Mouse (Mus musculus): Measurements from ENCODE around the gene Nkx1-2.

The Nkx1-2 gene

DNA sequence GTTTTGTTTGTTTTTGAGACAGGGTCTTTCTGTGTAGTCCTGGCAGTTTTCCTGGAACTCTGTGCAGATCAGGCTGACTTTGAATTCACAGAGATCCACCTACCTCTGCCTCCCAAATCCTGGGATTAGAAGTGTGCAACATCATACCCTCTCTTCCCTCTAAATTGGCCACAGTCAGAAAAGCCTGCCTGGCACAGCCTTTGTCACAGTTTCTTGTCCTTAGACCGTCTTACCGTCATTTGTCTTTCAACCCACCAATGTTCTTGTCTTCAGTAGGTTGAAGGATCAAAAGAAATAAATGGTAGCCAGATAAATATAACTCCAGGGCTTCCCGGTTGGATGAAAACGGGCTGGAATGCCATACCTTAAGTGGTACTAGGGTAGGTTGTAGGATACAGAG, 5.3 kb upstream of the Nkx1-2 start:
- no peak for DNase-seq (ENCODE audit: low spot score in 2 of 2)

DNA sequence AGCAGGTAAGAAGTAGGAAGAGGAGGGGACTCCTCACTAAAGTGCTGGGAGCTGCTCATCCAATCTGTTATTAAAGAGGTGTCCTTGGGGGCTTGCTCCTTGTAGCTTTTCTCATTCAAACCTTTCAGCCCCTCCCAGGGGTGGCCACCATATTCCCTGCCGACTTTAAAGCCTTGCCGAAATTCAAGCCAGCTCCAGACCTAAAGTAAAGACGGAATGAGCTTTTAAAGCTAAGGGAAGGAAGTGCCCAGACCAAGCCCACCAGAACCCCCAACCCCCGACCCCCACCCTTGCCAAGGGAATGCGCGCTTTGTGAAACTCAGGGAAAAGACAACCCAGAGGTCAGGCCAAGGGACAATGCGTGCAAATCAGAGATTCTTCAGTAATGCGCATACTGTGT, 1.5 kb upstream of the Nkx1-2 start:
- no peak for DNase-seq (ENCODE audit: low spot score in 2 of 2)

DNA sequence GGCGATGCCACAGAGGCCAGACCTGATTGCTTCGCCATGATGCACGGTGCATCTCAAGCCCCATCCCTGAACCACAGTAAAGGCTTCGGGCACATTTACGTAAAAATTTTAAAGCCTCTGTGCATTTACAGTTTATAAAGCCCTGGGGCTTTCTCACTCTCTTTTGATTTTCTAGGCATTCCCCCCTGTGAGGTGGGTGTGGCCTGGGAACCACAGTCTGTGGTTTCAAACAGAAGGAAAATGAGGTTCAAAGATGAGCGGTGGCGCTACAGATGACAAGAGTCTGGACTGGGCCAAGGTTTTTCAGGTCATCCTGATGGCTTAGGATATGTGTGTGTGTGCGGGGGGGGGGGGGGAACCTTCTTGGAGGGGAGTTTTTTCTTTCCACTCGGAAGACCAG, 589 bp upstream of the Nkx1-2 start:
- DNase-seq (ENCODE audit: low spot score in 2 of 2), result no peak

DNA sequence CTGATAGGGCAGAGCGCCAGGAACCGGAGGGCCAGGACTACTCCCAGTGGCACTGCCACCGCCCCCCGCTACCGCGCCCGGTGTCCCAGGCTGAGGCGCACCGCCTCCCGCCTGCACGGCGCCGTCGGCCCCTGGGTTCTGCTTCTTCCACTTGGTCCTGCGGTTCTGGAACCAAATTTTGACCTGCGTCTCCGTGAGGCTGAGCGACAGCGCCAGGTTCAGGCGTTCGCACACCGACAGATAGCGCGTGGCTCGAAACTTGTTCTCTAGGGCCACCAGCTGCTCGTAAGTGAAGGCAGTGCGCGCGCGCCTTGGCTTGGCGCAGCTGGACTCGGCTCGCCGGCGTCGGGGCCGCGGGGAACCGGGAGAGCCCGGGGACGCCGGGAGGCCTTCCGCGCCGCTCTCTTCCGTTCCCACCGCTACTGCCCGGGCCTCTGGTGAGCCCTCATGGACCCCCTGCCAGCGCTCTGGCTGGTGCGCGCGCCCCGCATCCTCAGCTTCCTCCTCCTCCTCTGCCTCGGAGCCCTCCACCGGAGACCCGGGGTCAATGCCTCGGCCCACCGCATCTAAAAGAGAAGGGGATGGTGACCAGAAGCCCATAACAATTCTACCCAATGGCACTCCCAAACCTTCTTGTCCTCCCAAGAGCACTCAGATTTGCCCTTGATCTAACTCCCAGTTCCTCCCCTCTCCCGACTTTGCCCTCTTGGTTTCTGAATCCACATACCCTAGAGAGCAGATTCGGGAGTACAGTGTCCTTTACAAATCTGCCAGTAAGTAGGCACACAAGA, 2.0 kb downstream of the Nkx1-2 start:
- DNase-seq (ENCODE audit: low spot score in 2 of 2), result no peak

DNA sequence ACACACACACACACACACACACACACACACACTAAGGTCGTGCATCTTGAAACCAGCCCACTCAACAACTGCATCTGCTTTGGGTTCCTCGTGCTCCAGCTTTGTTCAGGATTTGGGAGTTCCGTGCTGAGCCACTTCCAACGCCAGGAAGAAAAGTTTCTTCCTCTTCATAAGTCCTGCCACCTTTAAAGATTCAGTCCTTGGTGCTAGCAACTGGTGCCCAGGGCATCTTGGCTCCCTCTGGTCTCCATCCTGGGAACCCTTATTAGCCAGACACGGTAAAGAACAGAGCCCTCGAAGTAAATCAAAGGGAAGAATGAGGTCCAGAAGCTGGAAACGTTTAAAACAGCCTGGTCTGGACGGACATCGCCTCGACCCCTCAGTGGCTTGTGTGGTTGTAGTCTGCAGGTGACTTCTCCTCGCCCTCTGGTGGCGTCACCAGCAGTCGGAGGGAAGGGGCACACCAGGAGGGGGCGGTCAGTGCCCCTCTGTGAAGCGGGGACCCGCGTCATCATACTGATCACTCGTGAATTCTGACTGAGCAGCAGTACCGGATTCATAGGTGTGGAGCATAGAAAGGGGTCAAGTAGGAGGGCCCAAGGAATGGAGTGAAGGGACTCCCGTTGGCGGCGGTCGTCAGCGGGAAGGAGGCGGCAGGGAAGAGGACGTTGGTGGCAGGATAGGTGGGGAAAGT, 2.7 kb downstream of the Nkx1-2 start:
- no peak for DNase-seq (ENCODE audit: low spot score in 2 of 2)

DNA sequence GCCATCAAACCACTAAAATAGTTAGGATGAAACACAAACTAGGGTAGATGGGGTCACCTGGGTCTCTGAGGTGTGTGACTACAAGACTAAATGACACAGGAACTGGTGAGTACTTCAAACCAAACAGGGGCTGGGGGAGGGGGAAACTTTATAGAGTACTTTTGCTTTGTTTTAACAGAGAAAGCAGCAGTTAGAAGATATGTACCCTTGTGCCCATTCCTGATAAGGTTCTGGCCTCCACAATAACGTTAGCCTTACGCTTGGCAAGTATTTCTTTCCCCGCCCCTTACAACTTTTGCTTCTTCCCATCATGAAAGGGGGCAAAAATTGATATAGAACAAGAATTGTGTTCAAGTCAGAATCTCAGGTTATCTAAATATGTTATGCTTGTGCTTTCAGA, 3.6 kb downstream of the Nkx1-2 start:
- DNase-seq (ENCODE audit: low spot score in 2 of 2), result no peak

DNA sequence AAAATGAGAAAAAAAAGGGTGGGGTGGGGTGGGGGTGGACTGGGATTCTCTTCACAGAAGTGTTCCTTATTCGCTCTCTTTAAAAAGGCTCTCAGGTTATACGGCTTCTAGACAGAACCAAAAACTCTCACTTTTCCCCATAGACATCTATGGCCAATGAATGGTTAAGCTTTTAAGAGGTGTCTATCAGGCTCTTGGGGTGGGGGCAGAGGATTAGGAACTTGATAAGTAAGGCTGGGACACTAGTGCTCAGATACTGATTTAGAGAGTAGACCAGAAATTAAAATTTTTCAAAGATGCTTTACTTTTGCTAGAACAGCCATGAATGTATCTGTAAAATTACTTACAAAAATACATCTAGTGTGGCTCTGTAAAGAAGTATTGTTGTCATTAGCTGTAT, 5.1 kb downstream of the Nkx1-2 start:
- DNase-seq (ENCODE audit: low spot score in 2 of 2), result no peak

DNA sequence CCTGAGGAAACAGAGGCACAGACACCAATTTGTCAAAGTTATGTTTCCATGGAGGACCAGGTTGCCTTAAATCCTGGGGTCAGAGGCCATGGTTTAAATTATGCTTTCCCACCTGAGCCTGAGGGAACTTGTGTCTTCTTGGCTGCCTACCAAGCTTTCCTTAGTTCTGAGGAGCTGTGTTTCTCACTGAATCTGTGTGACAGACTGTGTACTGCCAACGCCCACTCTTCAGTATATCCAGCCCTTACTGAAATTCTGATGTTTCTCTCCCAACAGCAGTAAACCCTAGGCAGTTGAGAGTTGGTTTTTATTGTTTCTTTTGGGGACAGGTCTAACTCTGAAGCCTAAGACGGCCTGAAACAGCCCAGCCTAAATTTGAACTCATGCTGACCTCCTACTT, 5.7 kb downstream of the Nkx1-2 start:
- no peak for DNase-seq (ENCODE audit: low spot score in 2 of 2)

DNA sequence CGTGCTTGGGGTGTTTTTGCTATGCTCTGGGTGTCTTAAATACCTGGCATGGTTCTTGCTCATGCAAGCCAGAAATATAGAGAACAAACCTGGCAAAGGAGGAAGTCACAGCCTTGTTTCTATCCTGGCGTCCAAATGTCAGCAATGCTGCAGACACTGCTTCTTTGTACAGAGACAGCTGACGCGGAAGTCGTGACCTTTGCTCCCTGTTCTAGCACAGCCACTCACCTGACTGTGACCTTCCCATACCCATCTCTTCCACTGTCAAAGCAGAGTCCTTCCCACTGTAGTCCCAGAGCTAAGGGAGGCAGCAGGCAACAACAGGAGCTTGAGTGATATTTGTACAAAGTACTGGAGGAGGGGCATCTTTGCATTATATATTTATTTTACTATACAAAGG, 9.8 kb downstream of the Nkx1-2 start:
- DNase-seq (ENCODE audit: low spot score in 2 of 2), result no peak

DNA sequence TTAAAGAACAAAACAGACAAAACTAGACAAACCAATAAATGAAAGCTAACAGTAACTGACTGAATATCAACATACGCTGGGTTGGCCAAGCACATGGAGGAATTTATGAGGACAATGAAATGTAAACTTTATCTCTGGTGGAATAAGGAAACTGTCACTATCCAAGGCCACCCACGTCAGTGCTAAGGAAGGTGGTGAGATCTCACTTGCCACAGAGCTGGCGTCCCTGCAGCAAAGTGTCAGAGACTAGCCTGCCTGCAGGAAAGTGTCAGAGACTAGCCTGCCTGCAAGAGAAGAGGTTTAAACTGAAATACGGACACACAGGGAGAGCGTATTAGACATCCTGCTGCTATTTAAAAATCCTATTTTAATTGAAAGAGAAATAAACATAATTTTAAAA, 12.3 kb downstream of the Nkx1-2 start:
- DNase-seq (ENCODE audit: low spot score in 2 of 2), result no peak

DNA sequence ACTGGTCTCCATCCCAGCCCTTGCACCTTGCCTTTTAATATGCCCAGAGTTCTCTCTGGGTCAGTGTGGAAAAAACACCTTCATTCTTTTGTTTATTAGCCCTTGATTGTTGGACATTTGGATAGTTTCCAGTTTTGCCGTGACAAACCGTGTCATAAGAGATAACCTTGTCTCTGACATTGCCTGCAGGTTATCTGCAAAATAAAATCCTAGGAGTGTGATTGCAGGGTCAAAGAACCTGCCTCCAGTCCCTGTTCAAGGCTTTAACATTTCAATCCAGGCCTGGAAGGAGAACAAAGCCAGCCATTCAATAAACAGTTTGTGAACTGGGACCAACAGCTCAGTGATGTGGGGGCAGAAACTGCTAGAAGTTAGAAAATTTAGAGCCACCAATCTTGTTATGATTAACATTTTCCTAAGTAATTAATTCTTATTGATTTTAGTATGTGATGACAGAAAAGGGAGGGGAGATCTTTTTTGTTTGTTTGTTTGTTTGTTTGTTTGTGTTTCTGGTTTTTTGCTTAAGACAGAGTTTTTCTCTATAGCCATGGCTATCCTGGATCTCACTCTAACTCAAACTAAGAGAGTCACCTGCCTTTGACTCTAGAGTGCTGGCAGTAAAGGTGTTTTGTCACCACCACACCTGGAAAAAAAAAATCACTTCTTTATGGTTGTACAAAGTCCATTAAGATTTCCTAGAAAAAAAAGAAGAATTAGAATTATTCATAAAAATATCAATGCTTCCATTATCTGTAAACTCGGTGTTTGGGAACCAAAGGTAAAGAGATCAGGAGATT, 13.5 kb downstream of the Nkx1-2 start:
- no peak for DNase-seq (ENCODE audit: low spot score in 2 of 2)

DNA sequence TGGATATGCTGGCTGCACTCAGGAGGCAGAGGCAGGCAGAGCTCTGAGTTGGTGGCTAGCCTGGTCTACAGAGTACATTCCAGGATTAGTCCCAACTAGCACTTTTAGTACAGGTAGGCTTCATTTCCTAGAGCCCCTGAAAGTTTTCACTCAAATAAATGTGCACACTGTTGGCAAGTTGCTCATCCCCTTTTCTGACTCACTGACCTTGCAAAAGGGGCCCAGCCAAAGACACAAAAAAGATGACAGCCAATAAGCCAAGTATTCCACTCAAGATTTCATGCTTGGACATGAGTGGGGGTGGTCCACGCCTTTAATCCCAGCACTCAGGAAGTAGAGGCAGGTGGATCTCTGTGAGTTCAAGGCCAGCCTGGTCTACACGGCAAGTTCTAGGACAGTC, 18.0 kb downstream of the Nkx1-2 start:
- DNase-seq (ENCODE audit: low spot score in 2 of 2), result no peak

DNA sequence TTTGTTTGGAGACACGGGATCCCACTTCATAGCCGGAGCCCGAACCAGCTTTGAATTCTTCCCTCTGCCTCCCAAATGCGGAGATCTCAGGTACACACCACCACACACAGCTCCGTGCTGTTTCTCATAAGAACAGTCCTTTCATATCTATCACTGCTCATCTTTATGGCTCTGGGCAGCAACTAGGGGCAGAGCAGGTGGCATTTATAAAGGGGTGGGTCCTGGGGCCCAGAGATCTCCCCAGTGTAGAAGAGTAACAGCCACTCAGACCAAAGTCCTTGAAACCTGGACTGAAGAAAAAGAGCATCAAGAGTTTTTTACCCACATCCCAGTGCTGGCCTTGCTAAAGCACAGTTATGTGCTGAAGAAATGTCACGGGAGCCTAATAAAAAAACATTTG, 18.9 kb downstream of the Nkx1-2 start:
- no peak for DNase-seq (ENCODE audit: low spot score in 2 of 2)

DNA sequence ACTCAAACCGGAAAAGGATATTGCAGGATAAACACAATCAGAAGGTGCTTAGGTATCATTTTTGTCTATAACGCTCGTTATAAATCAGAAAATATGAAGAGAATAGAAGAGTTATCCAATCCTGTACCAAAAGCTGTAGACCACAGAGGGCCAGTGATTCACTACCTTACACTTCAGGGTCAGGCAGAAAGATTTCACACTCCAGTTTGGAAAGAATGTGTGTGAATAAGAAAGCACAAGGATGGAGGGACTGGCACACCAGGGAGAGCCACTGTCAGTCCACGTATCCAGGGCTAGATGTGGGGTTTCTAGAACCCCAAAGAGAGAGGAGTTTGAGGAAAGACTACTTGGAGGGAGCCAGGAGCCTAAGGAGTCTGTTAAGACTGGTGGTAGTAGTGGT, 22.5 kb downstream of the Nkx1-2 start:
- DNase-seq (ENCODE audit: low spot score in 2 of 2), result no peak

DNA sequence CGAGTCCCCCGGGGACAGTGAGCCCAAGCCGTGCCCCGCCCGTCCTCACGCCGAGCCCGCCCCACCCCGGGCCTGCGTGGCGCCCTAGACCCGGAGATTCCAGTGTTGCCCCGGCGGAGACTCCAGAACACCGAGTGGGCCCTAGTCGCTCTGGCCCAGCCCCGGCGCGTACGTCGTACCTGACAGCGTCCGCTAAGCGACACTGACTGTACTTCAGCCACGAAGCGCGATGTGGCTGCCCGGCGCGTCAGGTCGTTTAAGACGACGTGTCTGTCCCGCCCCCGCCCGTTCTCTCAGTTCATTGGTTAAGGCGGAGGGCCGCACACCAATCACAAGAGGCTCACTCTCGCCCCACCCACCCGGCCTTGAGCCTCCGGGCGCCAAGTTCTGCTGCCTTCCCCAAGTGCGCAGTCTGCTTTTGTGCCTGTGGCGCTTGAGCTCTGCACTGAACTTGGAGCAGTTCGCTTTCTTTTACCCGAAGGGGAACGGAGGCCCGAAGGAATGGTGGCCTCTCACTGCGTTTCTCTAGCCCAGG, 23.3 kb downstream of the Nkx1-2 start, which contains the start of gene Oat:
Gene Oat, minus strand, starts transcription at position 283 of the 535 bp plus-strand sequence.
- DNase-seq (ENCODE audit: low spot score in 2 of 2), result peak; percentile 82 to 87

DNA sequence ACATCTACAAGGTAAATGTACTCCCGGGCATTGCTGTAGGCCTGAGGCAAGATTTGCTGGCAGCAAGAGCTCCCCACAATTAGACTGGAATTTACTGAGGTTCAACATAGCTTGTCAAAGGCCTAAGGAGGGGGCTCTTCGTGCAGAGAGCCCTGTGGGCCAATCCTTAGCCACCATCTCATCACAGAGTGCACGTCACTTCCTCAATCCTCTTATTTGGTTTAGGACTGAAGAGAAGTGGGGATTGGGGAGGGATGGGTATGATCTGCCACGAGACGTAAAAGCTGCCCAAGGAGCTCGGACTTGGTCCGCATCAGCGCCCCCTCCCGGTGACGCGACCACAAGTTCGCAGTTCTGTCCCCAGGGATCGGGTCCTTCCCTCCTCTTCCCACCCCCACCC, 23.8 kb downstream of the Nkx1-2 start:
- peak; percentile 48 to 71 for DNase-seq (ENCODE audit: low spot score in 2 of 2)

DNA sequence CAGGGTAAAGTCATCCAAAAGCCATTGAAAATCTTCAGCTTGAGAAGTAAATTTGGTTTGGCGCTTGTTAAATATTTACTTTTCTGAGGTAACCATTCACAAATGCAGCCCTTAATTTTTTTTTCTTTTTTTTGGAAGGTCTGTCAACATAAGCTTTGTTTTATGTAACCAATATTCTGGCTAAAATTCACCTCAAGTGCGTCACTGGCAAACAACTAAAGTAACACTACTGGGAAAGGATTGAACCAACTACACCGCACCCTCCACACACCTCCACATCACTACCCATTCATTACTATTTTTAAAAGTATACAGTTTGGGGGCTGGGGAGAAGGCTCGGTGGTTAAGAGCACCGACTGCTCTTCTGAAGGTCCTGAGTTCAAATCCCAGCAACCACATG, 24.8 kb downstream of the Nkx1-2 start:
- DNase-seq (ENCODE audit: low spot score in 2 of 2), result no peak

DNA sequence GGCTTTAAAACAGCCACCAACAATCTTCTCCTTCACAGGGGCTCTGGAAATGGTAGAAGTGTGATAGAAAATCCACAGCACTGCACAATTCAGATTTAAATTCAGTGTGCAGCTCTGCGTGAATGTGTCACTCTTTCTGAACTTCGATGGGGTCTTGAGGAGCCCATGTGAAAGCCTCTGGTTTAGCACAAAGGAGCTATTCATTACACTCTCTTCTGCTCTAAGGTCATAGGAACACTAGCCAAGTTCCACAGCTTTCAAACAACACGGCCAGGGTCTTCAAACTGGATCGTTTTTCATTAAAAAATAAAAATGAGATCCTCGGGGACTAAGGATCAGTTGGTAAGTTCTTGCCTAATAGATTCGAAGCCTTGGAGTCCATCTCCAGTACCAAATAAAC, 26.2 kb downstream of the Nkx1-2 start:
- no peak for DNase-seq (ENCODE audit: low spot score in 2 of 2)

DNA sequence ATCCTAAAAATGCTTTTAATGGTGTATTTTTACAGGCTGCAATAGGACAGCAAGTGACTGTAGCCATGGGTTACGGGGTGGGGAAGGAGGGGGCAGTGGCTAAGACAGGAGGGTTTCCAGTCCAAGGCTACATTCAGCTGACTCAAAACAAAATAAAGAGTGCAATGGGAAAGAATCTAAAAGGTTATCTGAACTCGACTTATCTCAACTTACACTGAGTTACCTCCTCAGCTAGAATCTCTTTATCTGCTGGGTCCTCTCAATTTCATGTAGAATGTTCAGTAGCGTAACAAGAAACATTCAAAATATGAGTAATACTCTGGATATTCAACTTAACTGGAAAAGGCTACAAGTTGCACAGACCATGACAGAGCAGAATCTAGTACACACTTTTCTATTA, 26.7 kb downstream of the Nkx1-2 start:
- DNase-seq (ENCODE audit: low spot score in 2 of 2), result no peak

DNA sequence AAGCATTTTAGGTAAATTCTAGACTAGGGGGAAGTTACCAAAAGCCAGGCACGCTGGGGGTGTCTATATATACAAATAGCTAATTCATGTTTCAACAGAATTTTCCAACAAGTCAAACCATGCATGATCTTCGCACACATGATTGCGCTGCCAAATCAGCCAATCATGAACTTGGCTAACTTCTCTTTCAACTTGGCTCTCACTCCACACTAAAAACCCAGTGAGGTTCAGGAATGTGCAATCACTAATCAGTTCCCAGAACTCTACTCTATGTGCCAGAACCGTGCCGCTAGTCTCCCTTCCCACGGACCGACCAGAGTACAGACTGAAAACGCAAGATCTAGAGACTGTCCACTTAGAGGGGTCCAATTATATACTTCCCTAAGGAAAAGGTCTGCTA, 28.0 kb downstream of the Nkx1-2 start:
- no peak for DNase-seq (ENCODE audit: low spot score in 2 of 2)

DNA sequence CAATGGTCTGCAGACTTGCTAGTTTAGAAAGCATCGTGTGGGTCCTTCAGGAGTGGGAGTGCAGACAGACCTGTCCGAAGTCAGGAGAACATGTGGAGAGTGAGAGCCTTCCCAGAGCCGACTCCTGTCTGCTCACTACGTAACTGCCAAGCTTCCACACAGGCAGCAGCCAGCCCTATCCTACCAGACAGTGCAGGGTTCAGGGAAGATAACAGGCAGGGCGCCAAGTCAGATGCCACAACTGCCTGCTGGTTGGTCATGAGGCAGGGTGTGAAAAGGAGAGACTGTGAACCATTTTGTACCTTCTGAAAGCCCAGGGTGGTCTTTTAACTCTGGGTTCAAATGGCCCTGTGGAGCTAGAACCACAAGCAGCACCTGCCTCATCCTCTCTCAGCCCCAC, 29.4 kb downstream of the Nkx1-2 start:
- DNase-seq (ENCODE audit: low spot score in 2 of 2), result no peak

DNA sequence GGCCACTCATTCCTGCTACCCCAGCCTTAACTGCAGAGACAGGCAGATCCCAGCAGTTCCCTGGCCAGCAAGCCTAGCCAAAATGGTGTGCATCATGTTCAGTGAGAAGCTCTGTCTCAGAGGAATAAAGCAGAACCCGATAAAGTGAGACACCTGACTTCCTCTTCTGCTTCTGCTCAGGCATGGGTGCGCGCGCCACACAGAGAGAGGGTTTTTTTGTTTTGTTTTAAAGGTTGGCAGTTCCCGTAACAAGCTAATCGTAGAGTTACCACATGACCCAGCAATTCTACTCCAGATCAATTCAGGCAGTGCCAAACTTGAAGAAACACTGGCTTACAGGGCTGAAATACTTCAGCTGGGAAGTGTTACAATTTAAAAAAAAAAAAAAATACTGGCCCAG, 30.6 kb downstream of the Nkx1-2 start:
- no peak for DNase-seq (ENCODE audit: low spot score in 2 of 2)

All from frontal cortex, postnatal 25 days (tissue).